Mouse (Mus musculus) megakaryocyte progenitor cell, adult 5-6 weeks (primary cell): ENCODE results near the gene Snx22. TPM values are rescaled to one million over a fixed set of nuclear protein-coding genes. Genes with fewer than 3 reads are reported as not detected.

Experiments used
- total RNA-seq, 2 experiments: library from RNA; stranded (forward) in 1 of 2; stranded (reverse) in 1 of 2; fragments of 157-497, 149-512 nt in 1 of 2; fragments of 200-1000 nt in 1 of 2; gene quantifications; 2 replicates each; pipeline versions ENCODE4 v1.2.3 to v1.2.4; 2015 to 2017

Gene Snx22
- total RNA-seq, 2 experiments from 2014 or later: 0.37 to 0.96 TPM

Other genes with a start within 250 kb of the Snx22 start
- gene Zfp609, start 242.2 kb downstream of the Snx22 start, total RNA-seq (2015): 22.6 and 23.3 TPM in 2 replicates
- gene Zfp609, start 242.2 kb downstream of the Snx22 start, total RNA-seq (2017): 5.5 and 6.8 TPM in 2 replicates
- gene Pclaf, start 179.5 kb downstream of the Snx22 start, total RNA-seq (2015): 90.5 and 107 TPM in 2 replicates
- 256 and 269 TPM in 2 replicates for gene Pclaf, start 179.5 kb downstream of the Snx22 start, total RNA-seq (2017)
- 15.1 and 17.0 TPM in 2 replicates for gene Trip4, start 160.9 kb downstream of the Snx22 start, total RNA-seq (2015)
- gene Trip4, start 160.9 kb downstream of the Snx22 start, total RNA-seq (2017): 18.4 and 21.1 TPM in 2 replicates
- 18.9 and 26.5 TPM in 2 replicates for gene Csnk1g1, start 160.8 kb downstream of the Snx22 start, total RNA-seq (2015)
- gene Csnk1g1, start 160.8 kb downstream of the Snx22 start, total RNA-seq (2017): 8.7 and 15.6 TPM in 2 replicates
- 466 and 518 TPM in 2 replicates for gene Ppib, start 9.5 kb downstream of the Snx22 start, total RNA-seq (2015)
- 761 and 799 TPM in 2 replicates for gene Ppib, start 9.5 kb downstream of the Snx22 start, total RNA-seq (2017)
- 54.4 and 54.8 TPM in 2 replicates for gene Snx1, start 56.9 kb upstream of the Snx22 start, total RNA-seq (2015)
- gene Snx1, start 56.9 kb upstream of the Snx22 start, total RNA-seq (2017): 104 and 107 TPM in 2 replicates
- gene Ciao2a, start 56.9 kb upstream of the Snx22 start, total RNA-seq (2015): 306 and 323 TPM in 2 replicates
- 166 and 204 TPM in 2 replicates for gene Ciao2a, start 56.9 kb upstream of the Snx22 start, total RNA-seq (2017)
- gene Dapk2, start 88.5 kb upstream of the Snx22 start, total RNA-seq (2015): 0.84 and 0.90 TPM in 2 replicates
- 0.83 and 2.5 TPM in 2 replicates for gene Dapk2, start 88.5 kb upstream of the Snx22 start, total RNA-seq (2017)